Mouse (Mus musculus) megakaryocyte-erythroid progenitor cell, adult 5-6 weeks (primary cell): ENCODE measurements around the gene Gm37240. TPM values are rescaled to one million over a fixed set of nuclear protein-coding genes. Genes with fewer than 3 reads are reported as not detected.
A peak's percentile ranks its signal among the peaks of the same experiment; 100 is the strongest.

ENCODE experiments used
- ATAC-seq: replicated peaks from 2 replicates; pipeline ENCODE4 v1.8.0; 2016; ENCODE audit warnings: mild to moderate bottlenecking, inconsistent platforms; ENCODE audit not compliant: severe bottlenecking, poor library complexity, low FRiP score, low TSS enrichment
- total RNA-seq, 2 experiments: library from RNA; stranded (forward) in 1 of 2; stranded (reverse) in 1 of 2; fragments of 200-1000, 215-1000 nt in 1 of 2; fragments of >200 nt in 1 of 2; fragmentation: Nextera tagmentation in 1 of 2; gene quantifications; 2 replicates each; pipeline ENCODE4 v1.2.3; 2014 to 2017

Gene Gm37240
- total RNA-seq, 2 experiments from 2014 or later: not detected

- ATAC-seq: peak; percentile 75
These were observed 1431.4 kb downstream of the Gm37240 start for GRCm38 (mm10) chr3:84455733-84456417.

- no peak for ATAC-seq
These were observed 1436.7 kb downstream of the Gm37240 start for GRCm38 (mm10) chr3:84450651-84451050.

- ATAC-seq: no peak
These were observed 1438.3 kb downstream of the Gm37240 start for GRCm38 (mm10) chr3:84449015-84449414.

- ATAC-seq: no peak
These were observed 1439.5 kb downstream of the Gm37240 start for GRCm38 (mm10) chr3:84447803-84448202.

Other genes starting within 250 kb of the Gm37240 start
- not detected in 2 replicates for gene Fam160a1, start 70.2 kb downstream of the Gm37240 start, total RNA-seq (2014; fragmentation: Nextera tagmentation)
- not detected in 2 replicates for gene Fam160a1, start 70.2 kb downstream of the Gm37240 start, total RNA-seq (2017)
- gene Glt28d2, start within 50 bp of the Gm37240 start, total RNA-seq (2014; fragmentation: Nextera tagmentation): not detected in 2 replicates
- 1.4 TPM in 1 of 2 replicates, not detected in the other for gene Glt28d2, start within 50 bp of the Gm37240 start, total RNA-seq (2017)
- 3.0 and 3.2 TPM in 2 replicates for gene Sh3d19, start 83.6 kb upstream of the Gm37240 start, total RNA-seq (2014; fragmentation: Nextera tagmentation)
- 5.6 and 7.7 TPM in 2 replicates for gene Sh3d19, start 83.6 kb upstream of the Gm37240 start, total RNA-seq (2017)
- not detected in 2 replicates for gene Prss48, start 115.0 kb upstream of the Gm37240 start, total RNA-seq (2014; fragmentation: Nextera tagmentation)
- gene Prss48, start 115.0 kb upstream of the Gm37240 start, total RNA-seq (2017): not detected in 2 replicates